Mouse (Mus musculus) embryonic facial prominence, embryonic 12.5 days (tissue): ENCODE measurements at regions not wholly inside any gene's neighbourhood (a gene's known extent, or its start where the extent isn't known, plus 50 kb on each side); places are given as distances from the start of the nearest gene placed in this dataset.

Source experiments
- ATAC-seq: fragments of 200-750 bp; cut with Nextera tagmentation; 2 replicates; pipeline ENCODE4 v1.8.0; 2017; ENCODE audit not compliant: insufficient number of reproducible peaks, insufficient read depth, low FRiP score, low TSS enrichment
- H3K27ac ChIP-seq: fragments of 300-500 bp; sonication (generic); 2 replicates; pipeline ENCODE4 v1.5.1; 2016; ENCODE audit warnings: mild to moderate bottlenecking
- H3K27me3 ChIP-seq: fragments of 300-500 bp; sonication (generic); 2 replicates; pipeline ENCODE4 v1.6.1; 2016; ENCODE audit warnings: mild to moderate bottlenecking, moderate library complexity
- H3K36me3 ChIP-seq: fragments of 300-500 bp; sonication (generic); 2 replicates; pipeline ENCODE4 v1.6.1; 2016; ENCODE audit warnings: mild to moderate bottlenecking
- H3K4me1 ChIP-seq: fragments of 300-500 bp; sonication (generic); 2 replicates; pipeline ENCODE4 v1.6.1; 2016
- H3K4me2 ChIP-seq: fragments of 300-500 bp; sonication (generic); replicated peaks from 2 replicates; pipeline ENCODE4 v1.6.1; 2016; ENCODE audit warnings: mild to moderate bottlenecking, moderate library complexity
- H3K4me3 ChIP-seq: fragments of 300-500 bp; sonication (generic); 2 replicates; pipeline ENCODE4 v1.5.1; 2016; ENCODE audit warnings: mild to moderate bottlenecking
- H3K9ac ChIP-seq: fragments of 300-500 bp; sonication (generic); 2 replicates; pipeline ENCODE4 v1.6.1; 2016; ENCODE audit warnings: mild to moderate bottlenecking, moderate library complexity
- H3K9me3 ChIP-seq: fragments of 300-500 bp; sonication (generic); 2 replicates; pipeline ENCODE4 v1.6.1; 2016; ENCODE audit warnings: mild to moderate bottlenecking, moderate library complexity
- WGBS: fragments of 180-500 bp; shearing (Covaris S2); methylation state at CpG from one replicate; pipeline ENCODE4 v1.1.7; 2016; 5-methylcytosine and 5-hydroxymethylcytosine counted together

DNA sequence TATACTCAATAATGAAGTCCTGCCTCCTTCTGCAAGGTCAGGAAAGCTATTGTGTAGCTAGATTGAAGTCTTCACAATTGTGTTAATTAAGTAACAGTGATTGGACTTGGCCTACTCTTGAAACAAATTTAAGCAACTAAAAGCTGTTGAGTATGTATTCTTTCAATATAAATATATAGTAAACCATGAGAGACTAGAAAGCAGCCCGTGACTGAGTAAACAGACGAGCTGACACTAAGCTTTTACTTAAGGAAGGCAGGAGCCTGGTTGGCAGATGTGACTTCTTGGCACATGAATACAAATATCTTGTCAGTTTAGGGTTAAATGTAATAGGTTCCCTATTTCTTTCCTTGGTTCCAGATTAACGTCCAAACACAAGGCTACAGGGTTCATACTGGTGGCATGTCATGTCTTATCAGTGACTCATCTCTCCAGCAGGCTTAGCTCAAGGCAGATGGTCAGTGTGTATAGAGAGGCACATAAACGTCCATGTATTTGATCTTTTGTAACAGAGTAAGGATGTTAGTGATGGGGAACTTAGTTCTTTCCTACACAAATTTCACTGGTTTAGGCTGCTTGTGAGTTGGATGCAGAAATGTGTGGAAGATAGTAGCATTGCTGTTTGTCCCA, 184.7 kb downstream of the Etaa1 start:
- no peak overlapping the region for H3K27ac ChIP-seq
- H3K9me3 ChIP-seq: no peaks in the 10 kb centered on the region
- H3K36me3 ChIP-seq: no peaks in the 10 kb centered on the region
- H3K4me3 ChIP-seq: no peak overlapping the region
- H3K27me3 ChIP-seq: no peaks in the 10 kb centered on the region
- no peak overlapping the region for H3K9ac ChIP-seq
- H3K4me2 ChIP-seq: no peak overlapping the region
- WGBS: 62% methylated on average over 4 of the region's 4 CpGs
- H3K4me1 ChIP-seq: no peaks in the 10 kb centered on the region
- ATAC-seq: no peak

DNA sequence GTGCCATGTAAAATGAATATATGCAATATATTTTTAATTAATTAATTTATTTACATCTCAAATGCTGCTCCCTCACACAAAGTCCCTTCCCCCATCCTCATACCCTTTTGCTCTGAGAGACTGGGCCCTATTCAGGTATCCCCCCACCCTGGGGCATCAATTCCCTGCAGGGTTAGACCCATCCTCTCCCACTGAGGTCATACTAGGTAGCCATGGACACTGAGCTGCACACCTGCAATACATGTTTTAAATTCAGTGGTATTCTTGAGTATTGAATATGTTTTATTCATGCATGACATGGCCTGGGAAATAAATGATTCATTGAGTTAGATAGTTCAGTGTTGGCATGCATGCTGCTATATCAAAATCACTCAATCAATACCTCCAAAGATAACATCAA, 156.0 kb downstream of the Etaa1 start:
- ATAC-seq: no peak

DNA sequence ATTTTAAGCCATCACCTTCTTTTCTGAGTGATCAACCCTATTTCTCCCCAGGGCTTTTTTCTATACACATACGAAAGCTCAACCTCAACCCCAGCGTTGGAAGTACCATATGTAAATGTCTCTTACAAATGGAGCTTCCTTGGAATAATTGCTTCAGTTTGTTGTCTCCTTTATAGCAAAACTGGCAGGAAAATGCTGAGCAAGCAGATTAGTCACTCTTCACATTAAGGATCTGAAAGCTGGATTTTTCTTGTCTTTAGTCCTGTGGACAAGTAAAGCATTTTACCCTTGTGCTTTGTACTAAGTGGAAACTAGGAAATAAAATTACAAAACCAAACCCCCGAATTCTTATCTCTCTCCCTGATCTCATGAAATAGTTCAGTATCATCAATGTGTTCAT, 145.8 kb downstream of the Etaa1 start:
- H3K4me1 ChIP-seq: no peaks in the 10 kb centered on the region
- no peaks in the 10 kb centered on the region for H3K9me3 ChIP-seq
- ATAC-seq: no peak
- 80% methylated on average over 3 of the region's 3 CpGs for WGBS
- no peaks in the 10 kb centered on the region for H3K27me3 ChIP-seq
- no peak overlapping the region for H3K4me2 ChIP-seq
- H3K4me3 ChIP-seq: no peak overlapping the region
- no peak overlapping the region for H3K9ac ChIP-seq
- no peak overlapping the region for H3K27ac ChIP-seq
- H3K36me3 ChIP-seq: no peaks in the 10 kb centered on the region

More for the DNA sequence above, 156.0 kb downstream of the Etaa1 start:
- Histone ChIP-seq H3K4me2 (no peak overlapping the region), H3K27me3 (no peaks in the 10 kb centered on the region), H3K4me1 (no peaks in the 10 kb centered on the region), H3K27ac (no peak overlapping the region), H3K9me3 (no peaks in the 10 kb centered on the region), H3K36me3 (no peaks in the 10 kb centered on the region), H3K9ac (no peak overlapping the region), H3K4me3 (no peak overlapping the region)

DNA sequence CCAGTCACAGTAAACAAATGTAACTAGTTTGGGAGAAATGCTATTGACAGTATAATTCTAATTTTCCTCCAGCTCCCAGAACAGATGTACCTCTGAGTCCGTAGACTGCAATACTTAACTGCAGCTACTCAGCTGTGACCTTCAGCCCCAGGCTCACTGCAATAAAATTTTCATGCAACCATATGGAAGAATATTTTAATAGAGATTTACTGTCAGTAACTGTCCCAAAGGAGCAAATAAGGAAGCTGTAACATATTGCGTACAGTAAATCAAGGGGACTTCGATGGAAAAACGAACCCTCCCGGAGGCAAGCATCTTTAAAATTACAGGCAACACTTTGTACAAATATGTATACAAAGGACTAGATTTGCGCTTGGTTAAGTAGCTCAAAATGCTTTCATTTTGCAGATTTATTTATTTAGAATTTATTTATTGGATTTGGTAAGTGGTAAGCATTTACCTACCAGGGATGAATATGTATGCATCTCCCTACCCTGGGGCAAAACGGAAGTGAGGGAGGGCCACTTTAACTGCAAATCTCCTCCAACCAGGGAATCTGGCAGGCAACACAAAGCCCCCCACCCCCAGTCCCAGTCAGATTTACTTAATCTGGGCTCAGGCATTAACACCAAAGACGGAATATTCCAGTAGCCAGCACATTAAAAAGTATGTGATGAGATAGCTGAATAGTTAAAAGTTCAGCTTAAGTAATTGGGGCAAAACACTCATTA, 141.7 kb downstream of the Etaa1 start:
- Histone ChIP-seq H3K4me3 (no peak overlapping the region), H3K4me1 (no peaks in the 10 kb centered on the region), H3K9ac (no peak overlapping the region), H3K27ac (no peak overlapping the region), H3K27me3 (no peaks in the 10 kb centered on the region), H3K4me2 (no peak overlapping the region), H3K9me3 (no peaks in the 10 kb centered on the region), H3K36me3 (no peaks in the 10 kb centered on the region)
- 73% methylated on average over 8 of the region's 8 CpGs for WGBS
- ATAC-seq: no peak

DNA sequence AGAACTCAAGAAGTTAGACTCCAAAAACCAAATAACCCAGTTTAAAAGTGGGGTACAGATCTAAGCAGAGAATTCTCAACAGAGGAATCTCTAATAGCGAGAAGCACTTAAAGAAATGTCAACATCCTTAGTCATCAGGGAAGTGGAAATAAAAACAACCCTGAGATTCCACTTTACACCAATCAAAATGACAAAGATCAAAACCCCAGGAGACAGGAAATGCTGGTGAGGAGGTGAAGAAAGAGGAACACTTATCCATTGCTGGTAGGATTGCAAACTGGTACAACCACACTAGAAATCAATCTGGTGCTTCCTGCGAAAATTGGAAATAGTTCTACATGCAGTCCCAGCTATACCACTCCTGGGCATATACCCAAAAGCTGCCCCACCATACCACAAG, 111.0 kb downstream of the Etaa1 start:
- Histone ChIP-seq H3K4me2 (no peak overlapping the region), H3K27ac (no peak overlapping the region), H3K27me3 (no peaks in the 10 kb centered on the region), H3K4me1 (no peaks in the 10 kb centered on the region), H3K4me3 (no peak overlapping the region), H3K36me3 (no peaks in the 10 kb centered on the region), H3K9me3 (no peaks in the 10 kb centered on the region), H3K9ac (no peak overlapping the region)
- 76% methylated on average over 2 of the region's 2 CpGs for WGBS
- ATAC-seq: no peak

DNA sequence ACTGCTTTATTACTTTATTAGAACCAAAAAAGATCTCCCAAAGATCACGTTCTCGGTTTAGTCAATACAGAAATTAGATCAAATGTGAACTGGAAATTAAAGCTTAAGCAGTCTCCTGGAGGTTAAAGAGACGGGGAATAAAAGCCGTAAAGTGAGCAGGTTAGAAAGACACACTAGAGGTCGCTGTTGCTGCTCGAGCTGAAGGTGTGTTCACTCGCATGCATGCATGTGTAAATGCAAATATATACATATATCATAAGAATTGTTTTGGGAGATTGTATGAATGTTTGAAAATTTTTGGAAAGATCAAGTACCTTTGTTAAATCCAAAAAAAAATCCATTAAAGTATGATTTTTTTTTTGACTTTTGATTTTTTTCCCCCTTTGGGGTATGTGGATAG, 101.3 kb downstream of the Etaa1 start:
- no peak overlapping the region for H3K4me3 ChIP-seq
- no peak overlapping the region for H3K4me2 ChIP-seq
- no peaks in the 10 kb centered on the region for H3K27me3 ChIP-seq
- no peaks in the 10 kb centered on the region for H3K36me3 ChIP-seq
- H3K4me1 ChIP-seq: no peaks in the 10 kb centered on the region
- 49% methylated on average over 7 of the region's 7 CpGs for WGBS
- H3K9me3 ChIP-seq: no peaks in the 10 kb centered on the region
- 0 out of 2 replicates have a peak overlapping the region, but pooled peaks have one; percentile 17 for H3K27ac ChIP-seq
- H3K9ac ChIP-seq: no peak overlapping the region
- ATAC-seq: no peak

DNA sequence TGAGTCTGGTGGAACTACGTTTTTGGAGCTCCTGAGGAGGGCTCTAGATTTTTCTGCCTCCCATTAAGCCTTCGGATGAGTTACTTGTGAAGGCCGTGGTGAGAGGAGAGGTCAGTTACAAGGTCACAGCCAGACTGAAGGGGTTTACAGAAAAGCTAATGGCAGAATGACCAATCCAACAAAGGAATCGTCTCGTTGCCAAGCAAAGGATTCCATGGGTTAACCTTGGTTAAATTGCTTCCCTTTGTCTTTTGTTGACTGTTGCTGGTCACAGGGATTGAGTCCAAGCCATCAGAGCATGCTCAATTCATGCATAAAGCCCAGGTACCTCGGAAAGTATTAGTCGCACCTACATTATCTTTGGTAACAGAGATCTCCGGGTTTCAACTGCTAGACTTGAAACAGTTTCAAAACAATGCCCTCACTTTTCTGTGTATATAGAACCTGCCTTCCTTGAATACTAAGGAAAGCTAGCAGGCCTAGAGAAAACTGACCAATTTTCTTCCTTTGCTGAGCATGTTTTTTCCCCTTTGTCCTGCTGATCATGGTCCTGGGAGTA, 100.3 kb downstream of the Etaa1 start:
- H3K9me3 ChIP-seq: no peaks in the 10 kb centered on the region
- no peak overlapping the region for H3K4me3 ChIP-seq
- WGBS: 59% methylated on average over 8 of the region's 8 CpGs
- H3K27ac ChIP-seq: no peak overlapping the region
- no peak overlapping the region for H3K4me2 ChIP-seq
- no peaks in the 10 kb centered on the region for H3K4me1 ChIP-seq
- H3K27me3 ChIP-seq: no peaks in the 10 kb centered on the region
- H3K36me3 ChIP-seq: no peaks in the 10 kb centered on the region
- H3K9ac ChIP-seq: no peak overlapping the region
- ATAC-seq: no peak

DNA sequence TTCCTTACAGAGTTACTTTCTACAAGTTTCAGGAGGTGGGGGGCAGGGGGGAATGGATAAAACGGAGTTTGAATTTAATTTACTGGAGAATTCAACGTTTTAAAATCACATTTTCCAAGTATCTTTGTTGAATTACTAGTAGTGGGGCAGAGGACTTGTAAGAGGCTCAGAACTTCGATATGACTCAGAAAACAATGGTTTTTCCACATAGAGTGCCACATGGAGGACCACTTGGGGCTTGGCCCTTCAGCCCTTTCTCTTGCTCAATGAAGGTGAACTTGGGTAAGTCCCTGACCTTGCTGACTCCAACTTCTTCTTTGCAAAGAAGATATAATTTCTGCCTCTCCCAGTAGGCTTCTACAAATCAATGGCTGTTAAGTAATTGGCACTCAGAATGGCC, 99.8 kb downstream of the Etaa1 start:
- no peak overlapping the region for H3K27ac ChIP-seq
- no peak overlapping the region for H3K9ac ChIP-seq
- no peak for ATAC-seq
- H3K9me3 ChIP-seq: no peaks in the 10 kb centered on the region
- H3K27me3 ChIP-seq: no peaks in the 10 kb centered on the region
- H3K36me3 ChIP-seq: no peaks in the 10 kb centered on the region
- H3K4me2 ChIP-seq: no peak overlapping the region
- no peaks in the 10 kb centered on the region for H3K4me1 ChIP-seq
- H3K4me3 ChIP-seq: no peak overlapping the region
- WGBS: 62% methylated on average over 3 of the region's 3 CpGs

DNA sequence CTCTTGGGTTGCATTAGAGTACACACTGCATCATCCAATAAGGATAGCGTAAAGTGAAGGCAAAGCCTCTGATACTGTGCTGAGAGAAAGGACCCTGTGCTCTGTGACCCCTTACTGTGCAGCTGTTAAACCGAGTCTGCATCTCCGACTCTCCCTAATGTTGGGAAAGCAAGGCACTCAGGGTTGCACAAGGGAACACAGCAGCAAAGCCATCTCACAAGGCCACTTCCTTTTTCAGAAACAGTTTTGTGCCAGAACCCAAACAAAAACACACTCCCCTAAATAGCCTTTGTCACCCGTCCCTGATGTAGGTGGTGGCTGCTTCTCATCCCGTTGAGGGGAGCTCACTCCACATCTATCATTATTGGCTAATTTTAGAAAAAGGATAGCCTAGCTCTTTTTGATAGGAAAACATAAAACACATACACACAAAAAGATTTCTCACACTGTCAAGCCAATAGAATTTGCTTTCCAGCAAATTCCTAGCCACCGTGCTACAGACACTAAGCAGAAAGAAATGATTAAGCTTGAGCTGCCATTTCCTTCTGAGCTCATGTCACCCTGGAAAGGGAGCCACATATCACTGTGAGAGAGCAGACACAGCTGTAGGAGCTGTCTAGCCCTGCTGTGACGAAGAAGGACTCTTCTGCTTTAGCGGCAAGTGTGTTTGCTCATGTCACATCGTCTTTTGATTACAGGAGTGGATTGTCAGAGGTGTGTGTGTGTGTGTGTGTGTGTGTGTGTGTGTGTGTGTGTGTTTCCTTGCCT, 94.1 kb downstream of the Etaa1 start:
- no peak overlapping the region for H3K4me3 ChIP-seq
- no peak overlapping the region for H3K27ac ChIP-seq
- H3K4me1 ChIP-seq: no peaks in the 10 kb centered on the region
- 52% methylated on average over 9 of the region's 9 CpGs for WGBS
- no peaks in the 10 kb centered on the region for H3K9me3 ChIP-seq
- ATAC-seq: no peak
- no peak overlapping the region for H3K4me2 ChIP-seq
- no peaks in the 10 kb centered on the region for H3K27me3 ChIP-seq
- H3K9ac ChIP-seq: no peak overlapping the region
- H3K36me3 ChIP-seq: no peaks in the 10 kb centered on the region

DNA sequence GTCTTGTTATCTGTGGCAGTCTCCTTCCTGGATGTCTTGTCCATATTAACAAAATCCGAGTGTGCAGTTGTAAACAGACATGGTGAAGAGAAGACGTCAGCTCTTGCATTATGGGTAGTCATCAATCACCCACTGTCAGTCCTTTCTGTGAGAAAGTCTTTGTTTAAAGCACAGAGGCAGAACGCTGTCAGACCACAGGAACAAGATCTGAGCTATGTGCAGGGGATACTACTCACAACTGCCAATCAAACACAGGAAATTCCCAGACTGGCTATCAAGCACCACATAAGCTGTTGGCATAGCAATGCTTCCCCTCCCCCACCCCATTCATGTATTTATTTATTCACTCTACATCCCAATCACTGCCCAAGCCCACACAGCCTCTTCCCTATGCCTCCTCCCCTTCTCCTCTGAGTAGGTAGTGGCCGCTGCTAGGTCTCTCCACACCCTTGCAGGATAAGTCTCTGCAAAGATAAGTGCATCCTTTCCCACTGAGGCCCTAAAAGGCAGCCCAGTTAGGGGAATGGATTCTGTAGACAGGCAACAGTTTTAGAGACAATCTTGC, 88.8 kb downstream of the Etaa1 start:
- no peaks in the 10 kb centered on the region for H3K27me3 ChIP-seq
- no peak overlapping the region for H3K4me2 ChIP-seq
- H3K4me1 ChIP-seq: 0 out of 2 replicates have a peak, but pooled peaks cover 5% of the 10 kb centered on the region
- no peaks in the 10 kb centered on the region for H3K9me3 ChIP-seq
- no peak overlapping the region for H3K9ac ChIP-seq
- no peak overlapping the region for H3K4me3 ChIP-seq
- no peaks in the 10 kb centered on the region for H3K36me3 ChIP-seq
- no peak overlapping the region for H3K27ac ChIP-seq
- WGBS: 38% methylated on average over 4 of the region's 4 CpGs
- no peak for ATAC-seq

DNA sequence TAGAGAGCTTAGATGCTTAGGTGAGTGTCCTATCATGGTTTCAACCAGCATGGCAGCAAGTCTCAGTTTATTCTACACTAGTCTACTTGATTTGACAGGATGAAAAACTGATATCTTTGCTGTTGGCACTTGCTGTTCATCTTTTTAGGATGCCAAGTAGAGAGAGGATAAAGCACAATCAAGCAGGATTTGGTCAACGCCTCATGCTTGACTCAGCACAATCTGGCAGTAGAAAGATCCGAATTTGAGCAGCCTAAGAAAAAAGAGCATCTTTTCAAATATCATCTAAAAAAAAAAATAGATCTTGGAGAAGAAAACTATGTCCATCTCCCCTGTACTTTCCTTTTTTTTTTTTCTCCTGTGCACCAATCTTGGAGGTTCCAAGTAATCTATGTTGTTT, 83.0 kb downstream of the Etaa1 start:
- Histone ChIP-seq H3K9ac (no peak overlapping the region), H3K27ac (no peak overlapping the region), H3K9me3 (no peaks in the 10 kb centered on the region), H3K4me2 (no peak overlapping the region), H3K4me3 (no peak overlapping the region), H3K4me1 (no peaks in the 10 kb centered on the region), H3K27me3 (no peaks in the 10 kb centered on the region), H3K36me3 (no peaks in the 10 kb centered on the region)
- no peak for ATAC-seq
- 88% methylated on average over 2 of the region's 2 CpGs for WGBS
